Mouse (Mus musculus) gastrocnemius, adult 8-10 months (tissue): ENCODE results near the gene Aldh1l1. TPM values are rescaled to one million over a fixed set of nuclear protein-coding genes. Genes with fewer than 3 reads are reported as not detected.

ENCODE experiments used
- DNase-seq, 2 experiments: peaks; one replicate each; pipeline ENCODE4 v3.0.0; 2022; ENCODE audit warnings: low spot score in 2 of 2
- total RNA-seq, 4 experiments: library from RNA; stranded (reverse); gene quantifications; 2 replicates each; pipeline ENCODE4 v1.2.4; 2022

Gene Aldh1l1
- 1 to 10 TPM; 2.4 to 5.5 (median 4.0) TPM for total RNA-seq

- no peak for DNase-seq
These were observed at the start of gene Aldh1l1 for GRCm38 (mm10) chr6:90486176-90486921. TSS of gene Aldh1l1 (plus strand) at chr6:90486427.

DNA sequence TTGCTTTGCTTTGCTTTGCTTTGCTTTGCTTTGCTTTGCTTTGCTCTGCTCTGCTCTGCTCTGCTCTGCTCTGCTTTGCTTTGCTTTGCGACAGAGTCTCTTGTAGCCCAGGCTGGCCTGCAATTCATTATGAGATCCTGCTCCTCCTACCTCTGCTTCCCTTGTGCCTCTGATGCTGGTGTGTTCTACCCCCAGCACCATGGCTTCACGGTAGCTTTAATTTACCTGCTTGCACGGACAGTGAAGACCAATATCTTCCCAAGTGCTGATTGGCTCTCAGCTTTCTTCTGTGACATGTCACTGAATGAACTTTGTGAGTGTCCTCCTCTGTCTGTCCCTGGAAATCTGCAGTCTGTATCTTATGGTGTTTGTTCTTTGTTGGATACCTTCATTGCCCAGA, 49.2 kb upstream of the Aldh1l1 start:
- no peak for DNase-seq

GRCm38 (mm10) chr6:90446883-90447282, 39.3 kb upstream of the Aldh1l1 start:
- DNase-seq: no peak

- peak; percentile 88 to 89 for DNase-seq
These were observed 36.0 kb upstream of the Aldh1l1 start for GRCm38 (mm10) chr6:90450179-90450578.

- DNase-seq: peak; percentile 80 to 83
These were observed 35.5 kb upstream of the Aldh1l1 start for GRCm38 (mm10) chr6:90450697-90451096.

- no peak for DNase-seq
These were observed 34.7 kb upstream of the Aldh1l1 start for GRCm38 (mm10) chr6:90451512-90451911.

GRCm38 (mm10) chr6:90452603-90453002, 33.6 kb upstream of the Aldh1l1 start:
- no peak for DNase-seq

DNA sequence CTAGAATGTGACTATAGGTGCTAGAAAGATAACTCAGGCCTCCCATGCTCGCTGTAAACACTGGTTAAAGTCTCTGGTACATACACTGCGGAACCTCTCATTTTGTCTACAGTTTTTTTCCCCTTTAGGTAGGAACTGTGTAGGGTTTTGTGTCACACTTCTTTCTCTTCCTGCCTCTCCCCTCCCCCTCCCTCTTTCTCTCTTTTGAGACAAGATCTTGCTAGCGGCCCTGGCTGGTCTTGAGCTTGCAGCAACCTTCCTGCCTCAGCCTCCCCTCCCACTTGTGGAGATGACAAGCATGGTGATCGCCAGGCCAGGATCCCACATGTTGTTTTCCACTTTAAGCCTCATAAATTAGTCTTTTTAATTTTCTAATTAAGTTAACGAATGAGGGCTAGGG, 32.5 kb upstream of the Aldh1l1 start:
- DNase-seq: no peak

- DNase-seq: no peak
These were observed 28.8 kb upstream of the Aldh1l1 start for GRCm38 (mm10) chr6:90457421-90457820.

- no peak for DNase-seq
These were observed 25.0 kb upstream of the Aldh1l1 start for GRCm38 (mm10) chr6:90461181-90461580.

- no peak for DNase-seq
These were observed 24.5 kb upstream of the Aldh1l1 start for GRCm38 (mm10) chr6:90461771-90462170.

DNA sequence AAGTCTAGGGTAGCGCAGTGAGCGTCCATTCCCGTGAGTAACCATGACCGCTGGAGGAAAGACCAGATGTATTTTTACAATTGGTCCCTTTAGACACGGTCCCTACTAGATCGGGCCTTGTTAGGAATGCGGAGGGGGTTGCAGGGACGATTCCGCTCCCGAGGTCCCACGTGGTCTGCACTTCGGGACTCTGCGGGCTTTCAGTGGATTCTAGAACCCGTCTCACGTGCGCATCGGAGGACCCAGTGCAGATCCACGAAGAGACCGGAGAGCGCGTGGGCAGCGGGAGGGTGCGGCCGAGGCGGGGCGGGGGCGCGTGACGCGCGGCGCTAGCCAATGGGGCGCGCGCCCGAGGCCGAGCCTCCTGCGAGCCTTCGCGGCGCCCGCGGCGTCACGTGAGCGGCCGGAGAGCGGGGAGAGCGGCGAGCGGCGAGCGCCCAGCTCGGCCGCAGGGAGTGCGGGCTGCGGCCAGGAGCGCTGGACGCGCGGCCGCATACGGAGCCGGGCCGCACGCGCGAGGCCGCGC, 24.0 kb upstream of the Aldh1l1 start, which contains the start of gene Klf15:
TSS of gene Klf15 (plus strand) at position 396 of the 526 bp plus-strand sequence.
- peak; percentile 76 to 84 for DNase-seq

GRCm38 (mm10) chr6:90462841-90463227, 23.4 kb upstream of the Aldh1l1 start:
- no peak for DNase-seq

GRCm38 (mm10) chr6:90463228-90463862, 22.9 kb upstream of the Aldh1l1 start:
- DNase-seq: peak; percentile 95 to 98

DNA sequence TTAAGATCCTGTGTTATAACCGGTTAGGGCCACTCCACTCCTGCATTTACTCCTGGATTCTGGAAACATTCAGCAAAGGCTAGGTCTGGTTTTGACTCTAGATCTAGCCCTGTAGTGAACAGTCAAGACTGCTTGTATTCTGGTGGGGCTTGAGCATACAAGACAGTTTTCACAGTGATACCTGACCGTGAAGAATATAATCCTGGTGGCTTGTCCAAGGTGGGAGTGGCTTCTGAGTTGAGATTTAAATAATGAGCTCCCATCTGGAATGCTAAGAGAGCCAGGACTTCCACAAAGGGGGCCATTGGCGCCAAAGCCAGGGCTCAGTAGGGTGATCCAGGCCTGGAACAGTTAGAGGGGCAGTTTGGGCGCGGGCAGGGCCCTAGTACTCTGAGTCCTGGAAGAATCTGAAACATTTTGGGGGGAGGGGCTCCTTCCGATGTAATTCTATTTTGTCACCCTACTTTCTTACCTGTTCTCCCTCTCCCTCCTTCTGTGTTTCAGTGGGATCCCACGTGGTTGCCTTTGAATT, 22.3 kb upstream of the Aldh1l1 start:
- DNase-seq: no peak

- no peak for DNase-seq
These were observed 21.1 kb upstream of the Aldh1l1 start for GRCm38 (mm10) chr6:90465028-90465640.

DNA sequence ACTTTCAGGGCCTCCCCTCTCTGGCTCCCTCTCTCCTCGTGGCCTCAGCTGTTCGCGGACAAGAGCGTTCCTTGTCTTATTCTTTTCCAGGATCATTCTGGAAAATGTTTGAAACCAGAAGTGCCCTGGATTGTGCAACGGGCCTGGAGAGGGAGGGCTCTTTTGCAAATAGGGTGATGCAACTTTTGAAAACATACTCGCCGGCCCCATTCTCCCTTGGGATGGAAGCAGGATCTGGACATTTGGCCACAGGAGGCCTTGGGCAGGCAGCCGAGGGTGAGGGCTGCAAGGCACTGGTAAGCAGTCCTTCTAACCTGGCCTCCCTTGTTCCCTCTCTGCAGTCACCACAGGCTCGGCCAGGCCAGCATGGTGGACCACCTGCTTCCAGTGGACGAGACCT, 20.1 kb upstream of the Aldh1l1 start:
- DNase-seq: peak; percentile 71 to 81

GRCm38 (mm10) chr6:90466847-90467410, 19.3 kb upstream of the Aldh1l1 start:
- no peak for DNase-seq

GRCm38 (mm10) chr6:90468216-90468615, 18.0 kb upstream of the Aldh1l1 start:
- no peak for DNase-seq

DNA sequence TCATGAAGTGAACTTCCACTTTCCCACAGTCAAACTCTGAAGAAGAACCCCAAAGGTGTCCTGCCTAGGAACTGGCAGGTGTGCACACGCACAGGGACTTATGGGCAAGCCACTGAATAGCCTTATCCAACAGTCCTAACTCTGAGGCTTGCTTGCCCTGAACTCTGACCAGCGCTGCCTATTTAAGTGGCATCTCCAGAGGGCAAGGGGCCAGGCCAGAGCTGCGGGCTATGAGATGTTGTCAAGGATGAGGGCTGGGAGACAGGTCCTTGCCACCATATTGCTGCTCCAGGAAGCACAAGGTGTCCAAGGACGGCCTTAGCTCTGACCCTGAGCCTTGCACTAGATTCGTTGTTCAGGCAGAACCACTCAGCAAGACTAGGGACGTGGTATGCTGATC, 17.2 kb upstream of the Aldh1l1 start:
- no peak for DNase-seq

GRCm38 (mm10) chr6:90470255-90470654, 16.0 kb upstream of the Aldh1l1 start:
- no peak for DNase-seq
